Mouse (Mus musculus): ENCODE measurements around the gene Nelfcd. TPM values are rescaled to one million over a fixed set of nuclear protein-coding genes. Genes with fewer than 3 reads are reported as not detected.

Gene Nelfcd
- polyA plus RNA-seq, 1 experiment from 2014 or later = 94.3 TPM

Other genes starting within 250 kb of the Nelfcd start
- 2,137 and 2,166 TPM in 2 replicates for gene Gnas, start 131.5 kb upstream of the Nelfcd start, polyA plus RNA-seq (2015; fragmentation: Nextera tagmentation; extraction: Ambion mirVana)
- 28.5 and 42.0 TPM in 2 replicates for gene Gm20721, start 69.1 kb upstream of the Nelfcd start, polyA plus RNA-seq (2015; fragmentation: Nextera tagmentation; extraction: Ambion mirVana)
- 226 and 260 TPM in 2 replicates for gene Ctsz, start 23.2 kb downstream of the Nelfcd start, polyA plus RNA-seq (2015; fragmentation: Nextera tagmentation; extraction: Ambion mirVana)
- 0.92 and 2.4 TPM in 2 replicates for gene Tubb1, start 34.9 kb downstream of the Nelfcd start, polyA plus RNA-seq (2015; fragmentation: Nextera tagmentation; extraction: Ambion mirVana)
- gene Atp5e, start 48.3 kb downstream of the Nelfcd start, polyA plus RNA-seq (2015; fragmentation: Nextera tagmentation; extraction: Ambion mirVana) = 611 and 723 TPM in 2 replicates
- gene Prelid3b, start 57.3 kb downstream of the Nelfcd start, polyA plus RNA-seq (2015; fragmentation: Nextera tagmentation; extraction: Ambion mirVana) = 113 and 135 TPM in 2 replicates
- gene Zfp831, start 227.7 kb downstream of the Nelfcd start, polyA plus RNA-seq (2015; fragmentation: Nextera tagmentation; extraction: Ambion mirVana) = not detected in 2 replicates

Data from limb, embryonic 15.5 days (tissue).